Mouse (Mus musculus): ENCODE results near the gene Lipm. TPM values are rescaled to one million over a fixed set of nuclear protein-coding genes. Genes with fewer than 3 reads are reported as not detected.

The Lipm gene
- polyA plus RNA-seq, 1 experiment from 2014 or later = not detected

DNA sequence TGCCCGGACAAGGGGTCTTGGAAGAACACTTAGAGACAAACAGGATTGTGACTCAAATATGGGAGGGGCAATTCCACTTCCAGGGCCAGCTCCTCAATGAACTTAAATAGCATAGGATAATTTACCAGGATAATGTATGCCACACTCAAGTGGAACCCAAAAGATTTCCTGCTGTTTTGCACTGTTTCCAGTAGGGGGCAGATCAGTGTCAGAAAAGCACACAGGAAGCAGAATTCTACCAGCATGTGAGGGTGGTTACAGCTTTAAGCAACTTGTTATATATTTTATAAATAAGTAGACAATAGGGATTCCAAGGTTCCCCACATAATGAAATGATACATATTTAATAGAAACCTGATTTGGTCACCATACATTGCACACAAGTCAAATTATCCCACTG, 51.2 kb downstream of the Lipm start:
- H3K27ac ChIP-seq (ENCODE audit: low read length) = no peak overlapping the region
- ATAC-seq (ENCODE audit: low read depth) = no peak
- no peak overlapping the region for H3K4me3 ChIP-seq (ENCODE audit: low read depth, low read length)
- no peaks in the 10 kb centered on the region for H3K4me1 ChIP-seq (ENCODE audit: control insufficient read depth, low read depth, low read length)
- WGBS (ENCODE audit: insufficient replicate concordance) = 45% methylated on average over 1 of the region's 1 CpGs
- no peaks in the 10 kb centered on the region for H3K36me3 ChIP-seq (ENCODE audit: control insufficient read depth, insufficient read depth)
- no peaks in the 10 kb centered on the region for H3K27me3 ChIP-seq (ENCODE audit: control insufficient read depth, insufficient read depth, low read depth, low read length)
- no peak overlapping the region for H3K4me2 ChIP-seq (ENCODE audit: low read depth, low read length)
- H3K9me3 ChIP-seq (replicated peaks; ENCODE audit: control insufficient read depth, low read length) = no peaks in the 10 kb centered on the region
- no peak overlapping the region for H3K9ac ChIP-seq (ENCODE audit: low read depth, low read length)

- no peak for ATAC-seq (ENCODE audit: low read depth)
- no peaks in the 10 kb centered on the region for H3K36me3 ChIP-seq (ENCODE audit: control insufficient read depth, insufficient read depth)
- H3K4me3 ChIP-seq (ENCODE audit: low read depth, low read length) = no peak overlapping the region
- H3K9me3 ChIP-seq (replicated peaks; ENCODE audit: control insufficient read depth, low read length) = no peaks in the 10 kb centered on the region
- H3K4me2 ChIP-seq (ENCODE audit: low read depth, low read length) = no peak overlapping the region
- WGBS (ENCODE audit: insufficient replicate concordance) = 48% methylated on average over 6 of the region's 6 CpGs
- H3K9ac ChIP-seq (ENCODE audit: low read depth, low read length) = no peak overlapping the region
- no peaks in the 10 kb centered on the region for H3K27me3 ChIP-seq (ENCODE audit: control insufficient read depth, insufficient read depth, low read depth, low read length)
- H3K4me1 ChIP-seq (ENCODE audit: control insufficient read depth, low read depth, low read length) = no peaks in the 10 kb centered on the region
- H3K27ac ChIP-seq (ENCODE audit: low read length) = no peak overlapping the region
These were observed 52.8 kb downstream of the Lipm start for GRCm38 (mm10) chr19:34153263-34154144.

- Histone ChIP-seq H3K27me3 (ENCODE audit: control insufficient read depth, insufficient read depth, low read depth, low read length) (no peaks in the 10 kb centered on the region), H3K9me3 (replicated peaks; ENCODE audit: control insufficient read depth, low read length) (no peaks in the 10 kb centered on the region), H3K36me3 (ENCODE audit: control insufficient read depth, insufficient read depth) (no peaks in the 10 kb centered on the region), H3K4me1 (ENCODE audit: control insufficient read depth, low read depth, low read length) (no peaks in the 10 kb centered on the region), H3K9ac (ENCODE audit: low read depth, low read length) (no peak overlapping the region), H3K4me3 (ENCODE audit: low read depth, low read length) (no peak overlapping the region), H3K27ac (ENCODE audit: low read length) (no peak overlapping the region), H3K4me2 (ENCODE audit: low read depth, low read length) (no peak overlapping the region)
- 52% methylated on average over 5 of the region's 5 CpGs for WGBS (ENCODE audit: insufficient replicate concordance)
- no peak for ATAC-seq (ENCODE audit: low read depth)
These were observed 62.0 kb downstream of the Lipm start for GRCm38 (mm10) chr19:34162693-34163092.

- 34% methylated on average over 5 of the region's 5 CpGs for WGBS (ENCODE audit: insufficient replicate concordance)
- Histone ChIP-seq H3K27me3 (ENCODE audit: control insufficient read depth, insufficient read depth, low read depth, low read length) (no peaks in the 10 kb centered on the region), H3K36me3 (ENCODE audit: control insufficient read depth, insufficient read depth) (no peaks in the 10 kb centered on the region), H3K9me3 (replicated peaks; ENCODE audit: control insufficient read depth, low read length) (no peaks in the 10 kb centered on the region), H3K9ac (ENCODE audit: low read depth, low read length) (no peak within 1 kb of the TSS), H3K4me1 (ENCODE audit: control insufficient read depth, low read depth, low read length) (no peaks in the 10 kb centered on the region), H3K4me3 (ENCODE audit: low read depth, low read length) (no peak within 1 kb of the TSS), H3K4me2 (ENCODE audit: low read depth, low read length) (no peak within 1 kb of the TSS), H3K27ac (ENCODE audit: low read length) (no peak within 1 kb of the TSS)
- ATAC-seq (ENCODE audit: low read depth) = no peak
These were observed 65.2 kb downstream of the Lipm start, which contains the start of gene Ankrd22 for GRCm38 (mm10) chr19:34165891-34166290. TSS of gene Ankrd22 (minus strand) at chr19:34166053.

- H3K36me3 ChIP-seq (ENCODE audit: control insufficient read depth, insufficient read depth) = no peaks in the 10 kb centered on the region
- no peak overlapping the region for H3K4me2 ChIP-seq (ENCODE audit: low read depth, low read length)
- no peaks in the 10 kb centered on the region for H3K9me3 ChIP-seq (replicated peaks; ENCODE audit: control insufficient read depth, low read length)
- no peak overlapping the region for H3K9ac ChIP-seq (ENCODE audit: low read depth, low read length)
- ATAC-seq (ENCODE audit: low read depth) = no peak
- no peaks in the 10 kb centered on the region for H3K27me3 ChIP-seq (ENCODE audit: control insufficient read depth, insufficient read depth, low read depth, low read length)
- no peak overlapping the region for H3K4me3 ChIP-seq (ENCODE audit: low read depth, low read length)
- no peaks in the 10 kb centered on the region for H3K4me1 ChIP-seq (ENCODE audit: control insufficient read depth, low read depth, low read length)
- WGBS (ENCODE audit: insufficient replicate concordance) = 75% methylated on average over 4 of the region's 4 CpGs
- H3K27ac ChIP-seq (ENCODE audit: low read length) = no peak overlapping the region
These were observed 65.7 kb downstream of the Lipm start for GRCm38 (mm10) chr19:34166386-34166785.

DNA sequence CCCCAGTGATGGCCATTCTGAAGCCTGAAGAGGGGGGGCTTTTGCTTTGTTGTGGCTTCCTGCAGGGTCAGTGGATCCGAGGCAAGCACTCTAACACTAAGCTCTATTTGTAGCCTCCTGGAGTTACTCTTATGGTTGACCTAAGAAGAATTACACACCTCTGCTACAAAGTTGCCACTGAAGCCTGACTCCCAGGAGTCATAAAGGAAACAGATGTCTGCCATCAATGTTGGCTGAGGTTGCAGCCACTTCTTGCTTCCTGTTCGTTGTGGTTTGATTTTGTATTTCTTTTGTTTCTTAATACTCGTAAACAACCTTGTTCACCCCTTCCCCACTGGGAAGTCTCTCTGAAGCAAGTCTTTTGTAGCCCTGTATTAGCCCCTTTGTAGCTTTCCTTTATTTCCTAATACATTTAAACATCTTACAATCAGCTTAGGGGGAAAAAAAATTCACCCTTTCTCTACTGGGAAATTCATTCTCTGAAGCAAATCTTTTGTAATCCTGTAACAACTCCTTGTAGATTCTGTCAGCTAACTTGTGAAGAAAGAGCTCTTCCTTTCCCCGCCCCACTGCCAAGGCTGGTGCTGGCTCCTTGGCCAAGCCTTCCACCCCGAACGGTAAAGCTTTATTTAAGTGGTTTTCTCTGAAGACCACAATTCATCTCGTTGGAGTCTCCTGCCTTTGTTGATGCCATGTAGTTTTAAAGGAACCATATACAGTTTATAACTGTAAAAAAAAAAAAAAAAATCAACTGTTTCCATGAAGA, 67.3 kb downstream of the Lipm start:
- WGBS (ENCODE audit: insufficient replicate concordance) = 16% methylated on average over 7 of the region's 7 CpGs
- Histone ChIP-seq H3K27ac (ENCODE audit: low read length) (no peak overlapping the region), H3K4me1 (ENCODE audit: control insufficient read depth, low read depth, low read length) (no peaks in the 10 kb centered on the region), H3K4me3 (ENCODE audit: low read depth, low read length) (no peak overlapping the region), H3K27me3 (ENCODE audit: control insufficient read depth, insufficient read depth, low read depth, low read length) (no peaks in the 10 kb centered on the region), H3K9me3 (replicated peaks; ENCODE audit: control insufficient read depth, low read length) (no peaks in the 10 kb centered on the region), H3K36me3 (ENCODE audit: control insufficient read depth, insufficient read depth) (no peaks in the 10 kb centered on the region), H3K4me2 (ENCODE audit: low read depth, low read length) (no peak overlapping the region), H3K9ac (ENCODE audit: low read depth, low read length) (no peak overlapping the region)
- no peak for ATAC-seq (ENCODE audit: low read depth)

DNA sequence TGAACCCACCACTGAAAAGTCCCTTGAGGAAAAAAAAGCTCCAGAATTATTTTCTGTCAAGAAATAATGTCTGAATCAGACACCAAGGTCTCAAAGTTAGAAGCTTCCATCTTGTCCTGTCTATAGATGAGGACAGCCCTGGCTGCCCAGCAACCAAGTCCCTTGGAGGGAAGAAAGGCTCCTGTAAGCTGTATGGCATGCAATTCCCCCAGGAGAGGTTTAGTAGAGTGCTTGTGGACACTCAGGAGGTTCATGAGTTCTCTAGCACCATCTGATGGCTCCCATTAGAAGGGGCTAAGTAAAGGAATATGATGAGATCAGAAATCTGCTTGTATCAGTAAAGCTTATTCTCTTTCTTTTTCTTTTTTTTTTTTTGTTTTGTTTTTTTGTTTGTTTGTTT, 68.4 kb downstream of the Lipm start:
- H3K4me3 ChIP-seq (ENCODE audit: low read depth, low read length) = no peak overlapping the region
- ATAC-seq (ENCODE audit: low read depth) = no peak
- H3K9ac ChIP-seq (ENCODE audit: low read depth, low read length) = no peak overlapping the region
- H3K27ac ChIP-seq (ENCODE audit: low read length) = no peak overlapping the region
- no peaks in the 10 kb centered on the region for H3K27me3 ChIP-seq (ENCODE audit: control insufficient read depth, insufficient read depth, low read depth, low read length)
- H3K4me2 ChIP-seq (ENCODE audit: low read depth, low read length) = no peak overlapping the region
- no peaks in the 10 kb centered on the region for H3K36me3 ChIP-seq (ENCODE audit: control insufficient read depth, insufficient read depth)
- H3K9me3 ChIP-seq (replicated peaks; ENCODE audit: control insufficient read depth, low read length) = no peaks in the 10 kb centered on the region
- no peaks in the 10 kb centered on the region for H3K4me1 ChIP-seq (ENCODE audit: control insufficient read depth, low read depth, low read length)

DNA sequence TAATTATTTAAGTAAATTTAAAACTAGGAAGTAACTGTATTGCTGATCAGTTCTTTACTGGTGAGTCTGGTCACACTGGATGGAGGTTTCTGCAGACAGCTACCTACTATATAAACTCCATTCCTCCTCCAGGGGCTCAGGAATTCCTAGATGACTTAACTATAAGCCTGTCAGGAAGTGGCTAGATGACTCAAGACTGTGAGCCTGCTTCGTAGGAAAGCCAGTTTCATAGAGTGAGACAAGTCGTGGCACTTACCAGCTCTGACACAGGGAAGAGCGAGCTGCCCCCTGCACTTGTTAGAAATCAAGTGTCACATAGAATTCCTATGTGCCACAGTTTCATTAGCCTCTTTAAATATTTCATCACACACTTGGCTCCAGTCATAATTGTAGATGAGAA, 70.4 kb downstream of the Lipm start:
- 40% methylated on average over 3 of the region's 3 CpGs for WGBS (ENCODE audit: insufficient replicate concordance)
- H3K9me3 ChIP-seq (replicated peaks; ENCODE audit: control insufficient read depth, low read length) = no peaks in the 10 kb centered on the region
- H3K4me3 ChIP-seq (ENCODE audit: low read depth, low read length) = no peak overlapping the region
- no peaks in the 10 kb centered on the region for H3K27me3 ChIP-seq (ENCODE audit: control insufficient read depth, insufficient read depth, low read depth, low read length)
- no peak overlapping the region for H3K4me2 ChIP-seq (ENCODE audit: low read depth, low read length)
- no peaks in the 10 kb centered on the region for H3K4me1 ChIP-seq (ENCODE audit: control insufficient read depth, low read depth, low read length)
- H3K36me3 ChIP-seq (ENCODE audit: control insufficient read depth, insufficient read depth) = no peaks in the 10 kb centered on the region
- ATAC-seq (ENCODE audit: low read depth) = no peak
- no peak overlapping the region for H3K9ac ChIP-seq (ENCODE audit: low read depth, low read length)
- no peak overlapping the region for H3K27ac ChIP-seq (ENCODE audit: low read length)
